Mouse (Mus musculus) thymus, adult 2 months (tissue): ENCODE results near the gene Rnf181. TPM values are rescaled to one million over a fixed set of nuclear protein-coding genes. Genes with fewer than 3 reads are reported as not detected.

Source experiments
- DNase-seq: peaks from one replicate; pipeline ENCODE4 v3.0.0; 2021
- H3K27ac ChIP-seq: fragments of 200-500 bp; 2 replicates; pipeline ENCODE4 v1.5.1; 2012; ENCODE audit warnings: low read length, control low read depth; ENCODE audit not compliant: control insufficient read depth, insufficient read depth
- H3K27me3 ChIP-seq: fragments of 200-500 bp; 2 replicates; pipeline ENCODE4 v1.6.1; 2012; ENCODE audit warnings: mild to moderate bottlenecking, low read length, moderate library complexity, mixed read lengths; ENCODE audit not compliant: control insufficient read depth, insufficient read depth
- H3K36me3 ChIP-seq: fragments of 200-500 bp; 2 replicates; pipeline ENCODE4 v1.6.1; 2012; ENCODE audit warnings: mild to moderate bottlenecking, low read length, moderate library complexity; ENCODE audit not compliant: control insufficient read depth, insufficient read depth
- H3K4me1 ChIP-seq: fragments of 200-500 bp; replicated peaks from 2 replicates; pipeline ENCODE4 v1.6.1; 2012; ENCODE audit warnings: low read length; ENCODE audit not compliant: control insufficient read depth, insufficient read depth
- H3K4me3 ChIP-seq: fragments of 200-500 bp; 2 replicates; pipeline ENCODE4 v1.5.1; 2012; ENCODE audit warnings: mild to moderate bottlenecking, low read length, control low read depth, moderate library complexity; ENCODE audit not compliant: control insufficient read depth, insufficient read depth
- CTCF ChIP-seq: fragments of 200-500 bp; IDR thresholded peaks from 2 replicates; pipeline ENCODE4 v1.5.1; 2012; ENCODE audit warnings: mild to moderate bottlenecking, control low read depth, low read length, moderate library complexity, borderline replicate concordance; ENCODE audit not compliant: control insufficient read depth, poor library complexity, insufficient read depth; ENCODE audit errors: extremely low read depth
- POLR2A ChIP-seq: fragments of 200-500 bp; IDR thresholded peaks from 2 replicates; pipeline ENCODE4 v1.6.1; 2012; ENCODE audit warnings: mild to moderate bottlenecking, low read length, control low read depth, moderate library complexity; ENCODE audit not compliant: control insufficient read depth, poor library complexity, insufficient read depth; ENCODE audit errors: extremely low read depth
- WGBS: fragments of 180-500 bp; shearing (Covaris S2); methylation state at CpG from one replicate; pipeline ENCODE4 v1.1.7; 2018; 5-methylcytosine and 5-hydroxymethylcytosine counted together
- polyA plus RNA-seq: library from polyadenylated mRNA; depleted of rRNA; stranded (reverse); fragments of >200 nt; gene quantifications from 2 replicates; pipeline ENCODE4 v1.2.3, GENCODE M21; 2012

The Rnf181 gene
- polyA plus RNA-seq, 1 experiment, result 98.9 TPM

DNA sequence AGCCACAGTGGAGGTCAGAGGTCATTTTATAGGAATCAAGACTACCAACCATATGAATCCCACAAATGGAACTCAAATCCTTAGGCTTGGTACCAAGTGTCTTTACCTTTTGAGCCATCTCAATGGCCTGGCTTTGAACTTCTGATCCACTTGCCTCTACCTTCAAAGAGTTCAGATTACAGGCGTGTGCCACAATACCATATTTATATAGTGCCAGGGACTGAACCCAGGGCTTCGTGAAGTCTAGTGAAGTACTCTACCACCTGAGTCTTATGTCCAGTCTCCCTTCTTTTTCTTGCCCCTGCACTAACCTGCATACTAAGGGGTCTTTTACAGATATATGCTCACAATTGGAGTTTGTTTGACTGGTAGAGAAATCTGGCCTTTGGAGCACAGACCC is 19.8 kb upstream of the Rnf181 start:
- H3K36me3 ChIP-seq, result peaks cover 3% of the 10 kb centered on the region; the same call in 1 of the 2 replicates
- peaks cover 22% of the 10 kb centered on the region for H3K4me1 ChIP-seq
- no peak overlapping the region for H3K27ac ChIP-seq
- no peak for DNase-seq
- WGBS, result 93% methylated on average over 2 of the region's 2 CpGs
- H3K4me3 ChIP-seq, result no peak overlapping the region
- TF ChIP-seq CTCF, result no peak
- no peak for TF ChIP-seq POLR2A
- H3K27me3 ChIP-seq, result no peaks in the 10 kb centered on the region

DNA sequence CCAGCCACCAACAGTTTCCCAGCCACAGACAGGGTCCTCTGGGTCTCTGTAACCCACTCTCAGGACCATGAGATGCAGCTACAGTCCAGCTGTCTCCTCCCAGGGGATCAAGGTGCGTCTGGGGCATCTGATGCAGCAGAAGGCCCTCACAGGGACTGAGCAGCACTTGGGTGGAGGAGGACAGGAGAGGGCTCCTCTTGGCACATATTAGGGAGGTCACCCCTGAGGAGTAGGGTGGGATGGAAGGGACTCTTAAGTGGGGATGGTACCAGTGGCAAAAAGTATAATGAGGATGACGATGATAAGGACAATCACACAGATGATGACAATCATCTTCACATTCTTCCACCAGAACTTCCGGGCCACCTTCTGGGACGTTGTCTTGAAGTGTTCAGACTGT is 18.5 kb upstream of the Rnf181 start:
- Histone ChIP-seq H3K27ac (no peak overlapping the region), H3K4me3 (no peak overlapping the region), H3K36me3 (peaks cover 3% of the 10 kb centered on the region; the same call in 1 of the 2 replicates), H3K4me1 (peaks cover 28% of the 10 kb centered on the region), H3K27me3 (no peaks in the 10 kb centered on the region)
- DNase-seq, result no peak
- TF ChIP-seq CTCF (no peak), POLR2A (no peak)
- 96% methylated on average over 4 of the region's 4 CpGs for WGBS

DNA sequence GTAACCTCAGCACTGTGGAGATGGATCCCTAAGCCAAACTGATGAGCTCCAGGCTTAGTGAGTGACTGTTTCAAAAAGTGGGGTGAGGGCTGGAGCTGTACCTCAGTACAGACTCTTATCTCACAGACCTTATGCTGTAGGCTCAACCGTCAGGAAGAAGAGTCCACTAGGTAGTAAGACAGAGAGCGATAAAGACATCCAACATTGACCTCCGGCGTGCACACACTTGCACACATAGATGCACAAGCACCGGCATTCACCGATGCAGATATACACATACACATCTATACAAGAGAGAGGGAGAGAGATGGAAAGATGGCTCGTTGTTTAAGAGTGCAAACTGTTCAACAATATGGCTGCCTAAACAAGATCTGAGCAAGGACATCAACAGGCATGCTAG is 17.2 kb upstream of the Rnf181 start:
- Histone ChIP-seq H3K4me3 (no peak overlapping the region), H3K27me3 (no peaks in the 10 kb centered on the region), H3K36me3 (peaks cover 3% of the 10 kb centered on the region; the same call in 1 of the 2 replicates), H3K27ac (no peak overlapping the region), H3K4me1 (peaks cover 27% of the 10 kb centered on the region)
- TF ChIP-seq CTCF (no peak), POLR2A (no peak)
- 99% methylated on average over 7 of the region's 7 CpGs for WGBS
- no peak for DNase-seq

GRCm38 (mm10) chr6:72383142-72383820 is 16.5 kb upstream of the Rnf181 start:
- H3K36me3 ChIP-seq, result peaks cover 3% of the 10 kb centered on the region; the same call in 1 of the 2 replicates
- H3K27ac ChIP-seq, result no peak overlapping the region
- H3K4me3 ChIP-seq, result no peak overlapping the region
- H3K27me3 ChIP-seq, result no peaks in the 10 kb centered on the region
- WGBS, result 95% methylated on average over 6 of the region's 6 CpGs
- TF ChIP-seq CTCF (no peak), POLR2A (no peak)
- no peak for DNase-seq
- peaks cover 25% of the 10 kb centered on the region for H3K4me1 ChIP-seq

GRCm38 (mm10) chr6:72382494-72382893 is 15.7 kb upstream of the Rnf181 start:
- DNase-seq, result no peak
- WGBS, result 52% methylated on average over 6 of the region's 6 CpGs
- Histone ChIP-seq H3K4me1 (peaks cover 20% of the 10 kb centered on the region), H3K36me3 (peaks cover 3% of the 10 kb centered on the region; the same call in 1 of the 2 replicates), H3K27ac (peak overlapping the region; percentile 68; the same call in 1 of the 2 replicates), H3K4me3 (no peak overlapping the region), H3K27me3 (no peaks in the 10 kb centered on the region)
- TF ChIP-seq POLR2A (no peak), CTCF (no peak)

- DNase-seq, result peak; percentile 94
Measured at GRCm38 (mm10) chr6:72380131-72380770, 13.5 kb upstream of the Rnf181 start, which contains the start of gene Vamp5. Gene Vamp5 (minus strand): TSS chr6:72380468.

More at GRCm38 (mm10) chr6:72380131-72380770, 13.5 kb upstream of the Rnf181 start, which contains the start of gene Vamp5:
- H3K36me3 ChIP-seq, result peaks cover 1% of the 10 kb centered on the region; the same call in 1 of the 2 replicates
- H3K4me3 ChIP-seq, result peak within 1 kb of the TSS; percentile 63
- peak; percentile 42; the same call in 1 of the 2 replicates for TF ChIP-seq POLR2A
- peak; percentile 80; the same call in 1 of the 2 replicates for TF ChIP-seq CTCF
- no peak within 1 kb of the TSS; the same call in 1 of the 2 replicates for H3K27ac ChIP-seq
- WGBS, result 1% methylated on average over 49 of the region's 49 CpGs
- H3K4me1 ChIP-seq, result peaks cover 22% of the 10 kb centered on the region
- no peaks in the 10 kb centered on the region for H3K27me3 ChIP-seq
